Mouse (Mus musculus): Measurements from ENCODE around the gene Megf9.
A peak's percentile ranks its signal among the peaks of the same experiment; 100 is the strongest.

The Megf9 gene

DNA sequence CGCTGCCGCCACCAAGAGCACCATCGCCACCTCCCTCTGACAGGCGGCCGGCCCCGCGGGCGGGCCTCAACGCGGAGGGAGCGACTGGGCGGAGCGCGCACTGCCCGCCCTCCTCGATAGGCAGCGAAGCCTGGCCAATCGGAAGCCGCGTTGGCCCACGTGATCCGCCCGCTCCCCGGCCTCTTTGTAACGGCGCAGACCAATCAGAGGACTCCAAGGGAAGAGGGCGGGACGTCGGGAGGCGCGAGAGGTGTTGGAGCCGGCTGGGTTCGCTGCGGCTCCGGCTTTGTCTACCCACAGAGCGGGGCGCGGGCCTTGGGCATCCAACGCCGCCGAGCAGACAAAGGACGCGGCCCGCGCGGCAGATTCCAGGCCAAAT, at the start of gene Megf9:
TSS of gene Megf9 (minus strand) at position 105 of the 379 bp plus-strand sequence.
- peak; percentile 94 for DNase-seq (ENCODE audit: low read depth)

GRCm38 (mm10) chr4:70579654-70580053, 44.9 kb upstream of the Megf9 start:
- DNase-seq (ENCODE audit: low read depth) = no peak

- DNase-seq (ENCODE audit: low read depth) = no peak
These were observed 43.5 kb upstream of the Megf9 start for GRCm38 (mm10) chr4:70578301-70578700.

DNA sequence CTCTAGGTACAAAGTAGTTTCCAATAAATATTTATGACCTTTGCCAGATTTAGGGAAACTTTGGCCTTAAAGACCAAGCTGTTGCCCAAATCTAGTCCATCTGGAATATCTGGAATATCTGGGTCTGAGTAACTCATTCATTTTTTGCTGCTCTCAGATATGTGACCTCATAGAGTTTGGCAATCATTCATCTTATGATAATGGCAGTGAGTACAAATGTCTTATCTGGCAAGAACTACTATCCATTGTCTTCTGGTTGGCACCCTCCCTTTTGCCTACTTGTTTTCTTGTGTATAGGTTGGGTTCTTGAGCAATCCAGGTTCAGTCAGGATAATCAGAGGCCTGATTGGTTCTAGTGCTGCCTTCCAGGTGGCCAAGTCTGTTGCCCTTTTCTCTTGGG, 41.3 kb upstream of the Megf9 start:
- no peak for DNase-seq (ENCODE audit: low read depth)

GRCm38 (mm10) chr4:70573926-70574325, 39.1 kb upstream of the Megf9 start:
- no peak for DNase-seq (ENCODE audit: low read depth)

DNA sequence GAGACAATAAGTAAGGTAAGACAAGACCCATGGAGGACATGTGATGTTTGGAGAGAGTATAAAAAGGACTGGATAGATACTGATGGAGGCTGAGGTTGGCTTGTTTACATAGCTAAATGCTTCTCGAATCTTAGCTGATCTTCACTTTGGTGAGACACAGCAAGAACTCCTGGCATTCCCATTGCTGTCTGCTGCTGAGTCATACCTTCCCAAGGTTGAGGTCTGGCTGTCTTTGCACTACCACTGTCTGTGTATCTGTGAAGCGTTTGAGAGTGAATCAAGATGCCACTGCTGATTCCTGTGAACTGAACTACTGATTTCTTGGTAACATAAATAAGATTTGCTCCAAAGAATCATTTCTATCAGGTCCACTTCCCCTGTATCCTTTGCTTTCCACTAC, 19.1 kb upstream of the Megf9 start:
- no peak for DNase-seq (ENCODE audit: low read depth)

DNA sequence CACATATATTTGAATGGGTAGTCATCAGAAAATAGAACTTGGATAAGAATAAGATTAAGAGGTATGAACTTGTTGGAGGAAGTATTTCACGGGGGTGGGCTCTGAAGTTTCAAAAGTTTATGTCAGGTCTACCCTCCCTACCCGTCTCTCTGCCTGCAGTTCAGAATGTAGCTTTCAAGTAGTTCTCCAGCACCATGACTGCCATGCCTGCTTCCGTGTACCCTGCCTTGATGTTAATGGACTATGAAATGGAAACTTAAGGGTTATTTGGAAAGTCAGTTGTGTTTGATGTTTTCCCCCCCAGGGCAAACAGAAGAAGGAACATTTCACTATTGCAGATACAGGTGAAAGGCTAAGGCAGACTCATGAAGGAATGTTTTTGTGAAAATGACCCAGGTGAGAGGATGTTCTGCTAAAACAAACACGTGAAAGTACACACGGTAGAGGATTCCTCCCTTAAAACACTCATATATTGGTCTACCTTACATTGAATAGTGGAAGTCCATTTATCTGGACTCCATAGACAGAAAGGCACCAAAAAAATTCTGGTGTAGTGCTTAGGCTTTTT, 18.5 kb upstream of the Megf9 start:
- DNase-seq (ENCODE audit: low read depth) = no peak

GRCm38 (mm10) chr4:70552120-70552519, 17.3 kb upstream of the Megf9 start:
- no peak for DNase-seq (ENCODE audit: low read depth)

- DNase-seq (ENCODE audit: low read depth) = no peak
These were observed 12.8 kb upstream of the Megf9 start for GRCm38 (mm10) chr4:70547411-70548148.

DNA sequence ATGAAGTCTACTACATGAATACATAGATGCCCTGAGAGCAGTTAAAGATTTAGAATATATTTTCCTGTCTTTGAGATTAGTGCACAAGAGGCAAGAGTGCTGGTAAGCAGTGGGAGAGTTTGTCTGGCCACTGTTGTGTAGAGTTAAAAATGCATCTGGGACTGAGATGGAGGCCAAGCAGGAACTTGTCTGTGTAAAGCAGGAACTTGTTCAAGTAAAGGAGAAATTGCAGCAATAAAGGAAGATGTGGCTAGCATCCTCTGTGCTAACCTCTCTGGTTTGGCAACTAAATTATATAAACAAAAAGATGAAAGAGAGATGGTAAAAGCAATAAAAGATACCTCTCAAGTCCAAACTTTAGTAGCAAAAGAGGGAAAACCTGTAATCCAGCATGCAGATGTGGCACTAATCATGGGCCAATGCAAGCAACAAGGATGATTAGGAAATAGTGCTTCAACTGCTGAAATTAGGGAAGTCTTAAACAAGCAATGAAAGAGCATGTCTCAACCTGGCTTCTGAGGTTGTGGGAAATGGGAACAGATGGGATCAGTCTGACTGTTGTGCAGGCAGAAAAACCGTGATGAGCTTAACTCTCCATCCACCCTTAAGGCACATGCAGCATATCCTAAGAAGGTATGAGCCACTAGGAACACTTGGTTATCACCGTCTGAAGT, 11.2 kb upstream of the Megf9 start:
- no peak for DNase-seq (ENCODE audit: low read depth)

- no peak for DNase-seq (ENCODE audit: low read depth)
These were observed 9.6 kb upstream of the Megf9 start for GRCm38 (mm10) chr4:70544390-70544789.

- DNase-seq (ENCODE audit: low read depth) = no peak
These were observed 7.6 kb upstream of the Megf9 start for GRCm38 (mm10) chr4:70542387-70542786.

DNA sequence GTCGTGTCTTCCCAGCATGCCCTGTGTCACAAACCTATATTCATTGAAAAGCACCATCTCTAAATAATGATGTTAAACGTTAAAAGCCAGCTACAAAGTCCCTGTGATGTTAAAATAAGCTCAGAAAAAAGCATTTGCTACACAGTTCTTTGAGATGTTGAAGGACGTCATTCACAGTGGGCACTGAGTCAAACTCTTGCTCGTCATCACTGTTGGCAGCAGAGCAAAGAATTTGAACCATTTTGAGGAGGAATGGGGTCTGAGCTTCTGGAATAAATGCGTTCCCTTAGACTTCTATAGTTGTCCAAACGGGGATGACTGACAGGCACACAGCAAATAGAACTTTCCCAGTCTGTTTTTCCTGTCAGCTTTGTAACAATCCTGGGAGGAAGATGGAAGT, 5.9 kb upstream of the Megf9 start:
- no peak for DNase-seq (ENCODE audit: low read depth)

DNA sequence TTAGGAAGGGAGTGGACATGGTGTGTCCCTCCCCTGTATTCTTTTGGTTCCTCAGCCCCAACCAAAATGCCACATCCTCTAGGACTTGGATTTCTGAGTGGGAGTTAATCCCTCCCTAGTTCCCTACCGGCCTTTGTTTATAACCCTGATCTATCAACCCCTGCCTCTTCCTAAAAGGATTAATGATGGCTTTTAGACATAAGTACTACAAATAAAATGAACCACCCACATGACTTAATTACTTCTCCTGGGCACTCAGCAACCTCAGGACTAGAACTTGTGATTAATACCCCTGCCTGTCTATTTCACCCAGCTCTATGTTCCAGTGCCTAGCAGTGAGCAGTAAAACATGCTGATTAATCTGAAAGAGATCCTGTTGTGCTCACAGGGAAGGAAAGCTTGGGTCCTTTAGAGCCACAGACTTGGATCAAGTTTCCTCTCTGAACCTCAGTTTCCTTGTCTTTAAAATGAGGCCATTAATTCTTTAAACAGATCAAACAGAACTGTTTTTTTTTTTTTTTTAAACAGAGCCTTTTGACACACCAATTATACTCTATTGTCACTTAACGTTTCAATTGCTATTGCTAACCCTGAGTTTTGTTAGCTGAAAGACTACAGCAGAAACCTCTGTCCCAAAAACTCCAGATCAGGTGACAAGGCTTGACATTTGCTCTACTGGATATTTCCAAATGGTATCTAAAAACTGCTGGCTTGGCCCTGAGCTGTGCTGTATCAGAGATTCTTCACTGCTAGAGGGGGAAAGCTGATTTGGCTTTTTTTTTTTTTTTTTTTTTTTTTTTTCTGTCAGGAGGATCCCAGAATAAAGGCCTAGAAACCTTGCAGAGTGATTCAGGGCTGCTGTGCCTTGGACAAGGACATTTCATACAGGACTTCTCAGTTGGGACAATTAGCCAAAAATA, 2.1 kb upstream of the Megf9 start:
- no peak for DNase-seq (ENCODE audit: low read depth)

- DNase-seq (ENCODE audit: low read depth) = no peak
These were observed 1.0 kb upstream of the Megf9 start for GRCm38 (mm10) chr4:70535711-70536311.

- no peak for DNase-seq (ENCODE audit: low read depth)
These were observed 494 bp upstream of the Megf9 start for GRCm38 (mm10) chr4:70535289-70535688.

GRCm38 (mm10) chr4:70534078-70534890, 511 bp downstream of the Megf9 start:
- DNase-seq (ENCODE audit: low read depth) = no peak

- no peak for DNase-seq (ENCODE audit: low read depth)
These were observed 1.6 kb downstream of the Megf9 start for GRCm38 (mm10) chr4:70533056-70533805.

DNA sequence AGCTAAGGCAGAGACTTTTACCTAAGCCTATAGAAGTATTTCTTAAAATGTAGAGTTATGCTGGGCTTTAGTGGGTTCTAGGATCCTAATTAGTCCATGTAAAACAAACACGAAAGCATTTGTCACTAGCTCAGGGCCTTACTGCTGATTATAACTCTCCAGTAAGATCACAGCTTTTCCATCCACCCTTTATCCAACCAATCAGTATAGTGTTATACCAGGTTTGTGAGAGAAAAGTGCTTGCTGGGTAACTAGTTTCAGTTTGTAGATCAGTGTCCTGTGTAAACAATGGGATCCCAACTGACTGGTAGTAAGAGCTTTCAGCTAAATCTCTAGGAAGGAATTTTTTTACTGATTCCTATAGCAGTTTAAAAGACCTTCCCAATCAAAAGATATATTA, 3.8 kb downstream of the Megf9 start:
- no peak for DNase-seq (ENCODE audit: low read depth)

DNA sequence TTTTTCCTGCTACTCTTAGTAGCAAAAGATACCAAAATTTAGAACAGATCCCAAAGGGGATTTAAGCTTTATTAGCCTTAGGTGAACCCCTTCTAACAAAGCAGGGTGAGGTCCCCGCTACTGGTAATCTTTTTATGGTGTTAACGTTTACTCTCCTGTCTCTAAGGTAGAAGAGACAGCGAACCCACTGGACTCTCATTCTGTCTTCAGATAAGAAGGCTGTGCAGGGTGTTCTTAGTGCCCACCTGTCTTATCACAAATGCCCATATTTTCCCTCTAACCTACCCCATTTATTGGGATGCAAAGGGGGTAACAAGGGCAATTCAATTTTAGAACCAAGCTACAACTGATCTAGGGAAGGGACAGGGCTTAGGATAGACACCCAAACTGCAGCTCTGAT, 6.2 kb downstream of the Megf9 start:
- no peak for DNase-seq (ENCODE audit: low read depth)
